Mouse (Mus musculus): ENCODE results near the gene Stat5b. TPM values are rescaled to one million over a fixed set of nuclear protein-coding genes. Genes with fewer than 3 reads are reported as not detected.

Gene Stat5b
- total and polyA plus RNA-seq, 2 experiments from 2014 or later = 23.3 to 48.2 TPM

DNA sequence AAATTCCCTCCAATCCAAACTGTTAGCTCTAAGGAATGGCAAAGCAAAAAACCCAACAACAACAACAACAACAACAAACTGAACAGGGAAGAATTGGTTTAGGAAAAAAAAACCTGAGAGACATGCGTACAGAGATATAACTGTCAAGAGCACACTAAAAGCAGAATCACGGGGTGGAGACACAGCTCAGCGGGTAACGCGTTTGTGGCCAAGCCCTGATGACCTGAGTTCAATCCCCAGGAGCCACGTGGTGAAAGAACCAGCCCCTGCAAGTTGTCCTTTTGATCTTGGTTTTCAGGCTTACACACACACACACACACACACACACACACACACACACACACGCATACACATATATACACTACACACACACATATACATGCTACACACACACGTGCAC is 31.5 kb downstream of the Stat5b start:
- H3K27ac ChIP-seq (ENCODE audit: low read depth) = no peak overlapping the region
- no peak for TF ChIP-seq CTCF (IDR thresholded peaks at IDR 0.05; ENCODE audit: low read depth)
- TF ChIP-seq EP300 (IDR thresholded peaks at IDR 0.05; ENCODE audit: low read depth) = no peak
- H3K27me3 ChIP-seq (ENCODE audit: control insufficient read depth, insufficient read depth, low read length) = no peaks in the 10 kb centered on the region
- H3K36me3 ChIP-seq (replicated peaks; ENCODE audit: control insufficient read depth, insufficient read depth, low read length) = no peaks in the 10 kb centered on the region
- peaks cover 25% of the 10 kb centered on the region for H3K4me1 ChIP-seq (ENCODE audit: control insufficient read depth, insufficient read depth)
- DNase-seq (ENCODE audit: low spot score) = no peak
- H3K9ac ChIP-seq (replicated peaks; ENCODE audit: low read depth, low read length) = no peak overlapping the region
- H3K4me2 ChIP-seq (ENCODE audit: low read depth, low read length) = no peak overlapping the region
- WGBS = 79% methylated on average over 8 of the region's 8 CpGs
- no peak for ATAC-seq (ENCODE audit: insufficient read depth, low read depth)
- H3K4me3 ChIP-seq (ENCODE audit: low read depth, low read length) = no peak overlapping the region
- no peaks in the 10 kb centered on the region for H3K9me3 ChIP-seq (replicated peaks; ENCODE audit: control insufficient read depth, low read length)

DNA sequence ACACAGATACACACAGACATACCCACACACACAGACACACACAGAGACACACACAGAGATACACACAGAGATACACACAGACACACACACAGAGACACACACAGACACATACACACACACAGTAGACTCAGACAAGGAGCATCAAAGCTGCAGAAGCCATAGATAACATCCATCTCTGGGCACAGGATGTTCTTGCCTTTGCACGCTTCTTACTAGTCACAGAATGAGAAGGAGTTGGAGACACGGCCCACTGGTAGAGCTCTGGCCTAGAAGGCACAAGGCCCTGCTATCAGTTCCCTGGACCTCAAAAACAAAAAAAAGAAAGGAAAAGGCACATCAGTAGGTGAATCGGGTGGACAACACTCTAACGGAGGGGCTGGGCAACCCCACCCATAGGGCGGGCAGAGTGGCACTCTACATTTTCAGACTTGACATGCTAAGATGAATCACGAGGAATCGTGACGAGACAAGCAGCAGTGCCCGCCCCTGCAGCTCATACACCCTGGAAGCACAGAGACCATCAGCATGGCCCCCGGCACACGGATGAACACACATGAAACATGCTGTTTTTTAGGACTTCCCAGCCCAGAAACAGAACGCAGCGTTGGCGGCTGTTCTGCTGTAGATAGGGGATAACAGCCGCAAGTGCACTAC is 32.0 kb downstream of the Stat5b start:
- Histone ChIP-seq H3K9me3 (replicated peaks; ENCODE audit: control insufficient read depth, low read length) (no peaks in the 10 kb centered on the region), H3K36me3 (replicated peaks; ENCODE audit: control insufficient read depth, insufficient read depth, low read length) (no peaks in the 10 kb centered on the region), H3K27me3 (ENCODE audit: control insufficient read depth, insufficient read depth, low read length) (no peaks in the 10 kb centered on the region), H3K4me1 (ENCODE audit: control insufficient read depth, insufficient read depth) (peaks cover 21% of the 10 kb centered on the region), H3K27ac (ENCODE audit: low read depth) (no peak overlapping the region), H3K9ac (replicated peaks; ENCODE audit: low read depth, low read length) (no peak overlapping the region), H3K4me3 (ENCODE audit: low read depth, low read length) (no peak overlapping the region), H3K4me2 (ENCODE audit: low read depth, low read length) (no peak overlapping the region)
- DNase-seq (ENCODE audit: low spot score) = no peak
- no peak for TF ChIP-seq EP300 (IDR thresholded peaks at IDR 0.05; ENCODE audit: low read depth)
- 87% methylated on average over 15 of the region's 15 CpGs for WGBS
- no peak for ATAC-seq (ENCODE audit: insufficient read depth, low read depth)

DNA sequence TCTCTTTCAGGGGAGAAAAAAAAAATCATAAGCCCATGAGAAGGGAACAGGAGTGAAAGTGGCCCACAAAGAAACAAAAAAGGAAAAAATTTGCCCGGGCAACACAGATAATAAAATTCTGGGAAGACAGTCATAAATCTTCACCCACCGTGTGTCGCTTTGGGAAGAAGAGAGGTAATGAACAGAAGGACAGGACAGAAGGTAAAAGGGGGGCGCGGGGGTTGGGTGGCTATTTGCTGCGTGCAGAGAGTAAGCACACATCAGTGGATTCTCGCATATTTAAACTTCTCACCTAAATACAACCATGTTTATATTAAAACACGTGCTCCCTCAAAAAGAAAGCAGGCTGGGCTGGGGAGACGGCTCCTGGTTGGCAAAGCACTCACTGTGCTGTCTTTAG is 33.2 kb downstream of the Stat5b start:
- Histone ChIP-seq H3K27ac (ENCODE audit: low read depth) (no peak overlapping the region), H3K9me3 (replicated peaks; ENCODE audit: control insufficient read depth, low read length) (no peaks in the 10 kb centered on the region), H3K4me1 (ENCODE audit: control insufficient read depth, insufficient read depth) (peaks cover 19% of the 10 kb centered on the region), H3K4me3 (ENCODE audit: low read depth, low read length) (no peak overlapping the region), H3K36me3 (replicated peaks; ENCODE audit: control insufficient read depth, insufficient read depth, low read length) (no peaks in the 10 kb centered on the region), H3K4me2 (ENCODE audit: low read depth, low read length) (no peak overlapping the region), H3K9ac (replicated peaks; ENCODE audit: low read depth, low read length) (no peak overlapping the region), H3K27me3 (ENCODE audit: control insufficient read depth, insufficient read depth, low read length) (no peaks in the 10 kb centered on the region)
- no peak for DNase-seq (ENCODE audit: low spot score)
- ATAC-seq (ENCODE audit: insufficient read depth, low read depth) = no peak
- TF ChIP-seq EP300 (IDR thresholded peaks at IDR 0.05; ENCODE audit: low read depth) (no peak), CTCF (IDR thresholded peaks at IDR 0.05; ENCODE audit: low read depth) (no peak)
- WGBS = 78% methylated on average over 9 of the region's 9 CpGs

DNA sequence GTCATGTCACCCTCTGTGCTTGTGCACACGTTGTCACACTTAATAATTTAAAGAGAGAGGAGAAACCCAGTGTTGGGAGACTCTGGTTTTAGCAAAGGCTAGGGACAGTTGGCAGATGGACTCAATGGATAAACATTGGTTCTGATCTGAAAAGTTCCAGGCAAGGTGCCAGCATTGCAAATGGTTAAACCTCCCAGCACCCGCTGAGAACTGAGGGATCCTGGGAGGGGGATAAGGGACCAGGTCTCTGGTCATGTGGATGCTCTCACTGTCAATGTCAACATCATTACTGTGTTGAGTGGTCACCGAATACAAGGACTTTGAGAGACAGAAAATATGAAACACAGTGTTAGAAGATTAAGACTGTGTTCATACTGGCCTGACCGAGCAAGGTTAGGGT is 33.7 kb downstream of the Stat5b start:
- H3K4me3 ChIP-seq (ENCODE audit: low read depth, low read length) = no peak overlapping the region
- no peak overlapping the region for H3K9ac ChIP-seq (replicated peaks; ENCODE audit: low read depth, low read length)
- ATAC-seq (ENCODE audit: insufficient read depth, low read depth) = no peak
- no peaks in the 10 kb centered on the region for H3K36me3 ChIP-seq (replicated peaks; ENCODE audit: control insufficient read depth, insufficient read depth, low read length)
- H3K9me3 ChIP-seq (replicated peaks; ENCODE audit: control insufficient read depth, low read length) = no peaks in the 10 kb centered on the region
- no peak overlapping the region for H3K27ac ChIP-seq (ENCODE audit: low read depth)
- peaks cover 15% of the 10 kb centered on the region for H3K4me1 ChIP-seq (ENCODE audit: control insufficient read depth, insufficient read depth)
- 52% methylated on average over 4 of the region's 4 CpGs for WGBS
- DNase-seq (ENCODE audit: low spot score) = no peak
- no peak for TF ChIP-seq EP300 (IDR thresholded peaks at IDR 0.05; ENCODE audit: low read depth)
- no peak for TF ChIP-seq CTCF (IDR thresholded peaks at IDR 0.05; ENCODE audit: low read depth)
- H3K4me2 ChIP-seq (ENCODE audit: low read depth, low read length) = no peak overlapping the region
- no peaks in the 10 kb centered on the region for H3K27me3 ChIP-seq (ENCODE audit: control insufficient read depth, insufficient read depth, low read length)

DNA sequence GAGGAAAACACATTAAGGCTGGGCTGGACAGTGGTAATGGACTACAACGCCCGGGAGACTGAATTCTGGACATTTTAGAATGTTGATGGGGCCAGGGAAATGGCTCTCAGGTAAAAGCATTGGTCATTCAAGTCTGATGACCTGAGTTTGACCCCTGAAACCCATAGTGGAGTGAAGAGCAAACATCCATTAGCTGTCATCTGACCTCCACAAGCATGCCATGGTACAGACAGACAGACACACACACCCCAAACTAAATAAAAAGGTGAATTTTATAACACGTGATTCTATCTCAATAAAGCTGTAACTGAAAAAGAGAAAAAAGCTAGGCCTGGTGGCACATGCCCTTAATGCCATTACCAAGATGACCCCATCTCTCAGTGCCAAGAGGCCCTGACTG is 34.2 kb downstream of the Stat5b start:
- Histone ChIP-seq H3K4me3 (ENCODE audit: low read depth, low read length) (no peak overlapping the region), H3K4me2 (ENCODE audit: low read depth, low read length) (no peak overlapping the region), H3K9me3 (replicated peaks; ENCODE audit: control insufficient read depth, low read length) (no peaks in the 10 kb centered on the region), H3K36me3 (replicated peaks; ENCODE audit: control insufficient read depth, insufficient read depth, low read length) (no peaks in the 10 kb centered on the region), H3K27me3 (ENCODE audit: control insufficient read depth, insufficient read depth, low read length) (no peaks in the 10 kb centered on the region), H3K27ac (ENCODE audit: low read depth) (no peak overlapping the region), H3K4me1 (ENCODE audit: control insufficient read depth, insufficient read depth) (peaks cover 11% of the 10 kb centered on the region), H3K9ac (replicated peaks; ENCODE audit: low read depth, low read length) (no peak overlapping the region)
- ATAC-seq (ENCODE audit: insufficient read depth, low read depth) = no peak
- no peak for DNase-seq (ENCODE audit: low spot score)
- 77% methylated on average over 3 of the region's 3 CpGs for WGBS
- TF ChIP-seq EP300 (IDR thresholded peaks at IDR 0.05; ENCODE audit: low read depth) (no peak), CTCF (IDR thresholded peaks at IDR 0.05; ENCODE audit: low read depth) (no peak)

DNA sequence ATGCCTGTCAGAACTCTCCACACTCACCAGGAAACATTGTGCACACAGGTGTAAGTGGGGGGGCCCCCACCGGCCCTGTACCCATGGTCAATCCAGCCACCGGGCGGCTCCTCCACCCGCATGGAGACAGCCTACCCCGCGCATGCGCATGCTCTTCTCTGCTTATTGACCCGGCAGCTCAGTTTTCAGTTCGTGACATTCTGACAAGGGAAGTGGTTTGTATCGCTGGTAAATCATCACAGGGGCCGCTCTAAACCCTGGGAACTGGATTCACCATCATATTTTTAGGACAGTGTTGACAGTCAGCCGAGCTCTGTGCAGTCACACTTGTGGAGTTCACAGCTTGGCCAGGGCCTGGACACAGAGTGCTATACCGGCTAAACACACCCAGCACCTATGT is 36.0 kb downstream of the Stat5b start:
- peak overlapping the region; percentile 42 for H3K4me2 ChIP-seq (ENCODE audit: low read depth, low read length)
- no peaks in the 10 kb centered on the region for H3K9me3 ChIP-seq (replicated peaks; ENCODE audit: control insufficient read depth, low read length)
- DNase-seq (ENCODE audit: low spot score) = peak; percentile 82
- H3K9ac ChIP-seq (replicated peaks; ENCODE audit: low read depth, low read length) = no peak overlapping the region
- no peaks in the 10 kb centered on the region for H3K27me3 ChIP-seq (ENCODE audit: control insufficient read depth, insufficient read depth, low read length)
- H3K36me3 ChIP-seq (replicated peaks; ENCODE audit: control insufficient read depth, insufficient read depth, low read length) = no peaks in the 10 kb centered on the region
- peak; percentile 85 for ATAC-seq (ENCODE audit: insufficient read depth, low read depth)
- 0 out of 2 replicates have a peak, but pooled peaks have one; percentile 9 for TF ChIP-seq CTCF (IDR thresholded peaks at IDR 0.05; ENCODE audit: low read depth)
- no peak for TF ChIP-seq EP300 (IDR thresholded peaks at IDR 0.05; ENCODE audit: low read depth)
- peaks cover 11% of the 10 kb centered on the region for H3K4me1 ChIP-seq (ENCODE audit: control insufficient read depth, insufficient read depth)
- H3K4me3 ChIP-seq (ENCODE audit: low read depth, low read length) = peak overlapping the region; percentile 8; the same call in 1 of the 2 replicates
- peak overlapping the region; percentile 73 for H3K27ac ChIP-seq (ENCODE audit: low read depth)
- 20% methylated on average over 13 of the region's 13 CpGs for WGBS
